26 mouse cellular contexts compared by ENCODE assay signal in the genomic region with DNA sequence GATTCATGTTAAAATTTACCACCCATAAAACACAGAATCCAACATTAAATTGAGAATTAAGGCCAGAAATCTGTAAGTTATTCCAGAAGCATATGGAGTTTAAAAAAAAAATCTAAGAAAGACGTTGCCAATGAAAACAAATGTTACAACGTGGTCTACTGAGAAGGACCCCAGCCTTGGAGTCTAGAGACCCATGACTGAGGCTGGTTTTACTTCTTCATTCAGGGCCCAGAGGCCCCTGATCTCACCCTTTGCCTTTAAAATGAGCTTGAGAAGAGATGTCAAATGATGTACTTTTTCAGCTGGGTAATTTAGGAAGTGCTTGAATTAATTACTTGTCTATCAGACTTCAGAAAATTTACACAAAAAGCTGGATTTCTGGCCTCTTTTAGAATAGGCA.
DNase-seq lines count a peak whose midpoint lies in the region; ATAC-seq lines count a peak whose summit lies in the region.
"Had no signal": no experiment of that assay in that cellular context is flagged by ENCODE, and none has a peak within 500 bp of the region (broad histone marks: within the 10 kb centered on the region; RNA-seq: fewer than 3 reads in every experiment).

No protein-coding gene starts in this region.

- no peaks in the 10 kb centered on the region for H3K27me3 ChIP-seq in embryonic facial prominence, embryonic 14.5 days (replicated peaks; ENCODE audit: control insufficient read depth, insufficient read depth, low read length)
- no peaks in the 10 kb centered on the region for H3K27me3 ChIP-seq in embryonic facial prominence, embryonic 10.5 days (replicated peaks; ENCODE audit: low read depth, poor library complexity, severe bottlenecking)
- H3K27me3 ChIP-seq: embryonic facial prominence, embryonic 12.5 days; forebrain, embryonic 12.5 days; forebrain, embryonic 15.5 days; heart, embryonic 13.5 days had no signal

- H3K4me2 ChIP-seq in embryonic facial prominence, embryonic 14.5 days (ENCODE audit: low read depth, low read length): no peak overlapping the region
- H3K4me2 ChIP-seq: embryonic facial prominence, embryonic 12.5 days; forebrain, embryonic 12.5 days; forebrain, embryonic 15.5 days; heart, embryonic 13.5 days; hindbrain, embryonic 14.5 days had no signal

- ATAC-seq in embryonic facial prominence, embryonic 14.5 days (ENCODE audit: low read depth): no peak
- 0 out of 2 replicates have a peak, but pooled peaks have one; percentile 18 for ATAC-seq in granulocyte monocyte progenitor cell, adult 5-6 weeks (replicated peaks; ENCODE audit: poor library complexity, severe bottlenecking)
- ATAC-seq: activated CD4-positive, CD25-positive, alpha-beta regulatory T cell, adult 4 months; CD4-positive, CD25-positive, alpha-beta regulatory T cell, adult 4 months; forebrain, embryonic 15.5 days; hindbrain, postnatal 0 days; inflammation-experienced regulatory T-cells, adult 6 months had no signal

- H3K9ac ChIP-seq in embryonic facial prominence, embryonic 14.5 days (ENCODE audit: low read depth, low read length): no peak overlapping the region
- H3K9ac ChIP-seq: embryonic facial prominence, embryonic 12.5 days; forebrain, embryonic 12.5 days; forebrain, embryonic 15.5 days; heart, embryonic 13.5 days; hindbrain, embryonic 14.5 days had no signal

- no peaks in the 10 kb centered on the region for H3K9me3 ChIP-seq in embryonic facial prominence, embryonic 14.5 days (ENCODE audit: control insufficient read depth, low read length)
- H3K9me3 ChIP-seq in embryonic facial prominence, embryonic 10.5 days: no peaks in the 10 kb centered on the region
- H3K9me3 ChIP-seq: embryonic facial prominence, embryonic 12.5 days; forebrain, embryonic 12.5 days; forebrain, embryonic 15.5 days; heart, embryonic 10.5 days; heart, embryonic 13.5 days had no signal

- H3K36me3 ChIP-seq in embryonic facial prominence, embryonic 14.5 days (ENCODE audit: control insufficient read depth, insufficient read depth, low read length): no peaks in the 10 kb centered on the region
- no peaks in the 10 kb centered on the region for H3K36me3 ChIP-seq in embryonic facial prominence, embryonic 10.5 days (replicated peaks)
- H3K36me3 ChIP-seq: embryonic facial prominence, embryonic 12.5 days; forebrain, embryonic 12.5 days; forebrain, embryonic 15.5 days; heart, embryonic 10.5 days; heart, embryonic 13.5 days had no signal

- WGBS in embryonic facial prominence, embryonic 14.5 days: 39% methylated on average over 2 of the region's 2 CpGs
- WGBS in embryonic facial prominence, embryonic 10.5 days: 85% methylated on average over 2 of the region's 2 CpGs

- DNase-seq in embryonic facial prominence, embryonic 14.5 days (ENCODE audit: low spot score): peak; percentile 31
- DNase-seq in embryonic facial prominence, embryonic 10.5 days (ENCODE audit: low spot score): no peak
- peak; percentile 53 for DNase-seq in A20 (ENCODE audit: low read depth, low spot score)
- DNase-seq in thymus, postnatal 14 days: no peak
- no peak for DNase-seq in layer of hippocampus, postnatal 36 days
- DNase-seq: adrenal gland, adult 8-10 months; adrenal gland, postnatal 36 days; cerebellum, adult 18-20 months; cerebellum, adult 9-10 months; cerebellum, postnatal 14 days; gastrocnemius, postnatal 25 days; heart, adult 2 months; heart, postnatal 14 days; heart, postnatal 4 days had no signal

- H3K27ac ChIP-seq in embryonic facial prominence, embryonic 14.5 days (replicated peaks; ENCODE audit: low read depth, low read length): no peak overlapping the region
- H3K27ac ChIP-seq in embryonic facial prominence, embryonic 10.5 days (replicated peaks): no peak overlapping the region
- H3K27ac ChIP-seq: embryonic facial prominence, embryonic 12.5 days; forebrain, embryonic 12.5 days; forebrain, embryonic 15.5 days; heart, adult 2 months; heart, embryonic 10.5 days; heart, embryonic 13.5 days; hindbrain, embryonic 14.5 days; hindbrain, postnatal 0 days had no signal

- no peak overlapping the region for H3K4me3 ChIP-seq in embryonic facial prominence, embryonic 14.5 days (ENCODE audit: low read depth, low read length)
- H3K4me3 ChIP-seq in embryonic facial prominence, embryonic 10.5 days: no peak overlapping the region
- H3K4me3 ChIP-seq: embryonic facial prominence, embryonic 12.5 days; erythroblast, embryonic 14.5 days; forebrain, embryonic 12.5 days; forebrain, embryonic 15.5 days; heart, adult 2 months; heart, embryonic 10.5 days; heart, embryonic 13.5 days had no signal

- peaks cover 25% of the 10 kb centered on the region for H3K4me1 ChIP-seq in embryonic facial prominence, embryonic 14.5 days (ENCODE audit: control insufficient read depth, insufficient read depth, low read length)
- peaks cover 49% of the 10 kb centered on the region for H3K4me1 ChIP-seq in embryonic facial prominence, embryonic 10.5 days

Comparison
In these comparisons a context has a peak if more than half of its experiments do, and no peak if none do; other contexts are left out.
1. DNase-seq: peak in embryonic facial prominence, embryonic 14.5 days (single experiment) and A20 (single experiment); none in embryonic facial prominence, embryonic 10.5 days (single experiment), thymus, postnatal 14 days (single experiment) and layer of hippocampus, postnatal 36 days (0 of 2).